Mouse (Mus musculus): ENCODE measurements around the gene Dazap1.

DNA sequence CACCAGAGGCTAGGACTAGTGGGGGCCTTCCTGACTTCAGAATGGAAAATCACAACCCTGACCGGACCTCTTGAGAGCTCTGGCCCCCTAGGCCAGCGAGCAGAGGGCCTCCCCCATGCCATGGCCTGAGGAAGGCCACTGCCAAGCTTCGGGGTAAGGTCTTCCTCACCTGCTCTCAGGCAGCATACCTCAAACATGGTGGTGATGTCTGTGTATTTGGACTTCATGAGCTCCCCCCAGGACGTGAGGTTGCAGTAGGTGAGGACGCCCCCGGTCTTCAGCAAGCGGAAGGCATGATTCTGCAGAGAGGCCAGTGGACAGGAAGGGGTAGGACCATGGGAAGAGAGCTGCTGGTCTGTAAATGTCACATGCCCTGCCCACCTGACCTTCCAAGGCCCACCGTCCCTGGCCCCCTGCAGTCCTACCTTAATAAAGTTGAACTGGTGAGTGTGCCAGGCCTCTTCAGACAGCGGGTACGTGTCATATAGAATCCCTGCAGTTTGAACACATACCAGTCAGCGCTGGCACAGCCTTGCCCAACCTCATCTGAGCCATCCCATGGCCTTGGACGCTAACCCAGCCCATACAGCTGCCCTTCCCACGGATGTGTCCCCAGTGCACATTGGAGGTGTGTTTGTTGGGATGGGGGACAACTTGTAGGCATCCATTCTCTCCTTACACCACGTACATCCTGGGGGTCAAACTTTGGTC, 2.4 kb upstream of the Dazap1 start:
- no peak for TF ChIP-seq POLR2A (IDR thresholded peaks at IDR 0.05; ENCODE audit: borderline replicate concordance, low read depth, low read length)
- TF ChIP-seq CTCF (IDR thresholded peaks at IDR 0.05; ENCODE audit: low read depth, low read length): no peak

Data from bone marrow macrophage, adult 2 months (primary cell).